Mouse (Mus musculus) lung, postnatal 0 days (tissue): ENCODE data around the gene Dcst1. TPM values are rescaled to one million over a fixed set of nuclear protein-coding genes. Genes with fewer than 3 reads are reported as not detected.

Source experiments
- ATAC-seq: fragments of 200-750 bp; cut with Nextera tagmentation; 2 replicates; pipeline ENCODE4 v1.8.0; 2017; ENCODE audit warnings: moderate library complexity
- DNase-seq: peaks from one replicate; pipeline ENCODE4 v3.0.0-alpha.2; 2016; ENCODE audit warnings: low spot score
- H3K27ac ChIP-seq: fragments of 300-500 bp; sonication (generic); 2 replicates; pipeline ENCODE4 v1.5.1; 2014; ENCODE audit warnings: antibody characterized with exemption, mild to moderate bottlenecking, low read length, mixed read lengths
- H3K27me3 ChIP-seq: fragments of 300-500 bp; sonication (generic); replicated peaks from 2 replicates; pipeline ENCODE4 v1.6.1; 2014; ENCODE audit warnings: low read length, mixed read lengths; ENCODE audit not compliant: insufficient read depth
- H3K36me3 ChIP-seq: fragments of 300-500 bp; sonication (generic); 2 replicates; pipeline ENCODE4 v1.6.1; 2014; ENCODE audit warnings: low read length, mixed read lengths; ENCODE audit not compliant: insufficient read depth
- H3K4me1 ChIP-seq: fragments of 300-500 bp; sonication (generic); 2 replicates; pipeline ENCODE4 v1.6.1; 2014; ENCODE audit warnings: antibody characterized with exemption, low read depth, low read length, mixed read lengths; ENCODE audit not compliant: insufficient read depth
- H3K4me2 ChIP-seq: fragments of 300-500 bp; sonication (generic); replicated peaks from 2 replicates; pipeline ENCODE4 v1.6.1; 2014; ENCODE audit warnings: low read depth, mild to moderate bottlenecking, low read length, moderate library complexity, mixed read lengths
- H3K4me3 ChIP-seq: fragments of 300-500 bp; sonication (generic); 2 replicates; pipeline ENCODE4 v1.5.1; 2014; ENCODE audit warnings: low read depth, low read length
- H3K9ac ChIP-seq: fragments of 300-500 bp; sonication (generic); replicated peaks from 2 replicates; pipeline ENCODE4 v1.6.1; 2014; ENCODE audit warnings: low read depth, mild to moderate bottlenecking
- H3K9me3 ChIP-seq: fragments of 300-500 bp; sonication (generic); 2 replicates; pipeline ENCODE4 v1.6.1; 2016; ENCODE audit warnings: low read length, mixed read lengths
- CTCF ChIP-seq: IDR thresholded peaks from 2 replicates; pipeline ENCODE4 v1.5.1; 2016; ENCODE audit warnings: antibody characterized with exemption, mild to moderate bottlenecking
- EP300 ChIP-seq: IDR thresholded peaks from 2 replicates; pipeline ENCODE4 v1.6.1; 2016; ENCODE audit warnings: antibody characterized with exemption, mild to moderate bottlenecking, control low read depth
- WGBS: fragments of 180-500 bp; shearing (Covaris S2); extraction: QIAGEN DNeasy Blood & Tissue Kit; methylation state at CpG from one replicate; pipeline ENCODE4 v1.1.7; 2014; 5-methylcytosine and 5-hydroxymethylcytosine counted together
- polyA plus RNA-seq: library from polyadenylated mRNA; unstranded; fragments of >200 nt; fragmentation: Nextera tagmentation; extraction: Ambion mirVana; gene quantifications from 2 replicates; pipeline ENCODE4 v1.2.1, GENCODE M21; 2015

Dcst1 gene
- polyA plus RNA-seq, 1 experiment from 2014 or later, result 0.11 TPM

DNA sequence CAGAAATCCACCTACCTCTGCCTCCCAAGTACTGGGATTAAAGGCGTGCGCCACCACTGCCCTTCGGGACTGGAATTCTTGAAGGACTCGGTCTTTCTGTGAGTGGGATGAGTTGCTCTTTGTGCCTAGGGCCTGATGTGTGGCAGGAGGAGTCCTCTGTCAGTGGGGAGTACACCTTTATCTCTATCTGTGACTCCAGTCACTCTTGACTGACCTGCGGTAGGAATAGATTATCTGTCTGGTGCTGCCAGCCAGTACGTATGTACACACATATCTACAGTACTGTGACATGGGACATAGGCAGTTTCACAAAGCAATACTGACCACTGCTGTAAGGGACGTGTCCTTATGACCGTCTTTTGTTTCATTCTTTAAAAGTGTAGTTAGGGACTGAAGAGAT is 39.2 kb downstream of the Dcst1 start:
- no peaks in the 10 kb centered on the region for H3K36me3 ChIP-seq
- peaks cover 6% of the 10 kb centered on the region for H3K27me3 ChIP-seq
- H3K4me1 ChIP-seq, result peaks cover 14% of the 10 kb centered on the region; the same call in 1 of the 2 replicates
- H3K9ac ChIP-seq, result no peak overlapping the region
- DNase-seq (no peak), ATAC-seq (no peak)
- TF ChIP-seq CTCF (no peak), EP300 (no peak)
- 94% methylated on average over 8 of the region's 8 CpGs for WGBS
- no peaks in the 10 kb centered on the region for H3K9me3 ChIP-seq
- no peak overlapping the region for H3K4me3 ChIP-seq
- no peak overlapping the region for H3K4me2 ChIP-seq
- no peak overlapping the region for H3K27ac ChIP-seq

- Histone ChIP-seq H3K4me3 (peak within 1 kb of the TSS; percentile 44), H3K4me1 (peaks cover 26% of the 10 kb centered on the region), H3K36me3 (no peaks in the 10 kb centered on the region), H3K27ac (no peak within 1 kb of the TSS), H3K9ac (peak within 1 kb of the TSS; percentile 23; the same call in 1 of the 2 replicates), H3K4me2 (peak within 1 kb of the TSS; percentile 99), H3K27me3 (peaks cover 34% of the 10 kb centered on the region), H3K9me3 (no peaks in the 10 kb centered on the region)
- TF ChIP-seq CTCF (no peak), EP300 (no peak)
- DNase-seq, result peak; percentile 69
- peak; percentile 52 for ATAC-seq
- 0% methylated on average over 50 of the region's 53 CpGs for WGBS
These were observed 42.4 kb downstream of the Dcst1 start, which contains the start of gene Efna3 for GRCm38 (mm10) chr3:89322514-89323165. Gene Efna3 (minus strand): TSS chr3:89322965.

GRCm38 (mm10) chr3:89322131-89322500 is 42.9 kb downstream of the Dcst1 start:
- DNase-seq (no peak), ATAC-seq (no peak)
- Histone ChIP-seq H3K27me3 (peaks cover 35% of the 10 kb centered on the region), H3K4me2 (peak overlapping the region; percentile 99), H3K36me3 (no peaks in the 10 kb centered on the region), H3K27ac (no peak overlapping the region), H3K9me3 (no peaks in the 10 kb centered on the region), H3K9ac (0 out of 2 replicates have a peak overlapping the region, but pooled peaks have one; percentile 23), H3K4me1 (peaks cover 27% of the 10 kb centered on the region), H3K4me3 (peak overlapping the region; percentile 44)
- 3% methylated on average over 14 of the region's 14 CpGs for WGBS
- TF ChIP-seq EP300 (no peak), CTCF (no peak)

- no peaks in the 10 kb centered on the region for H3K36me3 ChIP-seq
- H3K9ac ChIP-seq, result no peak overlapping the region; the same call in 1 of the 2 replicates
- H3K9me3 ChIP-seq, result no peaks in the 10 kb centered on the region
- peak overlapping the region; percentile 99 for H3K4me2 ChIP-seq
- 1% methylated on average over 54 of the region's 66 CpGs for WGBS
- DNase-seq (no peak), ATAC-seq (0 out of 2 replicates have a peak, but pooled peaks have one; percentile 2)
- peaks cover 35% of the 10 kb centered on the region for H3K27me3 ChIP-seq
- TF ChIP-seq EP300 (no peak), CTCF (no peak)
- H3K4me3 ChIP-seq, result peak overlapping the region; percentile 44
- peaks cover 30% of the 10 kb centered on the region for H3K4me1 ChIP-seq
- no peak overlapping the region for H3K27ac ChIP-seq
These were observed 43.6 kb downstream of the Dcst1 start for GRCm38 (mm10) chr3:89321183-89322130.

- H3K27ac ChIP-seq, result no peak overlapping the region
- 1% methylated on average over 33 of the region's 41 CpGs for WGBS
- peak overlapping the region; percentile 99 for H3K4me2 ChIP-seq
- no peaks in the 10 kb centered on the region for H3K9me3 ChIP-seq
- ATAC-seq (no peak), DNase-seq (no peak)
- peaks cover 35% of the 10 kb centered on the region for H3K27me3 ChIP-seq
- TF ChIP-seq CTCF (no peak), EP300 (no peak)
- no peaks in the 10 kb centered on the region for H3K36me3 ChIP-seq
- peak overlapping the region; percentile 44 for H3K4me3 ChIP-seq
- H3K4me1 ChIP-seq, result peaks cover 36% of the 10 kb centered on the region
- H3K9ac ChIP-seq, result no peak overlapping the region; the same call in 1 of the 2 replicates
These were observed 44.4 kb downstream of the Dcst1 start for GRCm38 (mm10) chr3:89320581-89321182.
